Mouse (Mus musculus) R1 (cell line): ENCODE data around the gene Psg19.

Source experiments
- DNase-seq: peaks from one replicate; pipeline ENCODE4 v3.0.0-alpha.2; 2018; ENCODE audit warnings: low read depth, low spot score

The Psg19 gene

DNA sequence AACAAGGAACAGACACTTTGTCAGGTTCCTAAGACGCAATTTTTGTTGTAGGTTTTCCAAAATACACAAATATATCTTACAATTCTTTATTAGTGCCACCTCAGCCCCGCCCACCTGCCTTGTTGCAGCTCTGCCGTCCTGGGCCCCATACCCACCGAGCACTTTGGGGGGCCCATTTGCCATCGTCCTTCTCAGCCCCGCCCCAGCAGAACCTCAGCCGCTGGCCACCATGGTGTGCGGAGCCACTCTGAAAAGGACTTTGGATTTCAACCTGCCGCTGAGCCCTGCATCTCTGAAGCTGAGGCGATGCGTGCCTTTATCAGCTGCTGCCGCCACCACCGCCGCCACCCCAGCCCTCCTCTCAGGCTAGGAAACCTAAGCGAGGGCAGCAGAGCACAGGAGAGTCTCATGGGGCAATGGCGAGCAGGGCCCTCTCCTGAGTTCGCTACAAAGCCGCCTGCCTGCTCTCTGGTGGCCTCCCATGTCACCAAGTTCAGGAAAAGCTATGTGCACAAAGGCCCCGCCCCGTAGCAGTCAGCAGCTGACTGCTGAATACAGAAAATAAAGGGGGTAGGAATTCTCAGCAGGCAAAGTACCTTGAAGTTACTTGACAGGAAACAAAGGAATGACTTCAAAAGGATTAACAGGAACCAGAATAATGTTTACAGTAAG is 52.0 kb downstream of the Psg19 start:
- peak; percentile 91 for DNase-seq
